Mouse (Mus musculus) left cerebral cortex, adult 2 months (tissue): ENCODE results near the gene Morf4l2. TPM values are rescaled to one million over a fixed set of nuclear protein-coding genes. Genes with fewer than 3 reads are reported as not detected.

Source experiments
- DNase-seq, 2 experiments: peaks; one replicate each; pipeline ENCODE4 v3.0.0; 2021 to 2022; ENCODE audit warnings: low spot score in 2 of 2, mixed read lengths in 1 of 2; ENCODE audit errors: extremely low spot score in 1 of 2
- H3K27ac ChIP-seq: fragments of 200-600 bp; 2 replicates; pipeline ENCODE4 v1.8.1; 2022
- H3K4me3 ChIP-seq: fragments of 200-600 bp; 2 replicates; pipeline ENCODE4 v1.8.1; 2022
- CTCF ChIP-seq: fragments of 200-600 bp; IDR thresholded peaks from 2 replicates; pipeline ENCODE4 v1.8.1; 2022; ENCODE audit warnings: antibody characterized with exemption, mild to moderate bottlenecking, moderate library complexity
- intact Hi-C: fragments of 180-260 bp; cut with DNase I; formaldehyde crosslinking; loops from one replicate; pipeline ENCODE4 v1.15.1; 2025
- long read RNA-seq, 2 experiments: library from polyadenylated mRNA; stranded (forward); transcript quantifications; one replicate each; pipeline ENCODE4 v2.0.0; 2021; ENCODE audit warnings: borderline mapping rate in 2 of 2
- total RNA-seq, 2 experiments: library from RNA; stranded (reverse); gene quantifications; 2 replicates each; pipeline ENCODE4 v1.2.3; 2021

Morf4l2 gene
- 100 to 1,000 TPM; 325 to 327 TPM for total RNA-seq
- long read RNA-seq, experiment 1, transcript Morf4l2-202 (4 exons, 1,859 nt): minor isoform, 50 of 210 reads
- long read RNA-seq, experiment 1, transcript Morf4l2-215 (3 exons, 1,782 nt): major isoform, 145 of 210 reads
- long read RNA-seq, experiment 1, partial matches to known transcripts: 0 of 210 reads
- long read RNA-seq, experiment 1, other reads (novel, unspliced or antisense): 10 of 210 reads
- long read RNA-seq, experiment 2, transcript Morf4l2-215 (3 exons, 1,782 nt): major isoform, 83 of 124 reads
- long read RNA-seq, experiment 2, transcript Morf4l2-202 (4 exons, 1,859 nt): minor isoform, 29 of 124 reads
- long read RNA-seq, experiment 2, partial matches to known transcripts: 0 of 124 reads
- long read RNA-seq, experiment 2, other reads (novel, unspliced or antisense): 11 of 124 reads

DNA sequence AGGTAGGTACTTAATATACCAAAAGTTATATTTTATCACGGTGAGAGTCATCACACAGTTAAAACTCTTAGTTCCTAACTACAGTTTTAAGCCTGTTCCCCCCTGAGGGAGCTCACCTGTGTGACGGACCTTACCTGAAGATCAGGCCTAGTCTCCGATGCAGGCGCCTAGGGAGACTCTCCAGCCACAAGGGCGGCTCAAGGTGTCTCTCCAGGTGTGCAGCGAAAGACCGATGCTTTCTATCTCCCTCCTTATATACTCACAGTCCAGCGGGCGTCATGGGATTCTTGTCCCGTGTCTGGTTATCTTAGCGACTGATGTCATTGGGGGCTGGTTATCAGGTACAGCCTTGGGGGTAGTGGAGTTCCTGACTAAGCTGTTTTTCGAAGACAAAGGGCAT lies at the start of gene Morf4l2:
TSS of gene Morf4l2 (minus strand) at position 232 of the 400 bp plus-strand sequence.
- intact Hi-C loops: loop anchor here (5.0 kb wide), 3 partner anchors 76 to 274 kb away; no protein-coding TSS in a partner anchor
- DNase-seq: no peak
- H3K4me3 ChIP-seq: peak within 1 kb of the TSS; percentile 60
- H3K27ac ChIP-seq: peak within 1 kb of the TSS; percentile 93
- no peak for TF ChIP-seq CTCF

DNA sequence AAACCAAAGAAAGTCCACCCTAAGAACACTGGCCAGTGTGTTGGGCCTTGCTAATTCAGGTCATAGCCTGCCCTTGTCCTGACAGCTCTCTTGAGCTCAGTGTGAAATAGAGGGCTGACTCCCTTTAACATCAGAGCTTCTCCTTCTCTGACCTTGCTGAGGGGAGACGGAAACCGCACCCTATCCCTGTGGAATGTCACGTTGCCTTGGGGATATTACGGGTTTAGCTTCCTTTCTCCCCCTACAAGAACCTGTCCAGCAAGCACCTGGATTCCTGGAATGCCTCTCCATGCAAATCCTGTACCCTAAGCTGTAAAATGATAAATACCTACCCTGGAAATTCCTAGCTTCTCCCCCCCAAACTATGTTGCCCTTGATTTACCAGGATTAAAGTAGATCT lies 46.0 kb upstream of the Morf4l2 start:
- no peak for DNase-seq
- intact Hi-C loops: no loop called here
- Histone ChIP-seq H3K27ac (no peak overlapping the region), H3K4me3 (no peak overlapping the region)
- TF ChIP-seq CTCF: no peak

DNA sequence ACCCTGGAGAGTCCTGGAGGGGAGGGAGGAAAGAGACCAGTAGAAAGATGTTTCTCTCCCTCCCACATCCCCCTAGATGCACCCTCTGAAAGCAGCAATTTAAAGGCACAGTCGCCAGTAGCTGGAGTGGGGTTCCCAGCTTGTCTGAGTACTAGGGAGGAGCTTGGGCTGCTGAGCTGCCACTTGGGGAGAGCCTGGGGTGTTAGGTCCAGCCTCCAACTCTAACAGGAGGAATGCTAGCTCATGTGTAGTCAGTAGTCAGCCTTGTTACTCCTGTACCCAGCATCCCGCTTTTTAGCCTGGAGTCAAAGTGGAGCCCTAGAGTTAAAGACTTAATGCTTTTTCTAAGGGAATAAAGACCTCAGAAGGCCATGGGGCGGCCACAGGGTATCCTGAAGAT lies 36.6 kb upstream of the Morf4l2 start, which contains the start of gene Glra4:
TSS of gene Glra4 (minus strand) at position 101 of the 400 bp plus-strand sequence.
- Histone ChIP-seq H3K4me3 (no peak within 1 kb of the TSS), H3K27ac (no peak within 1 kb of the TSS)
- no peak for TF ChIP-seq CTCF
- intact Hi-C loops: no loop called here
- DNase-seq: no peak

DNA sequence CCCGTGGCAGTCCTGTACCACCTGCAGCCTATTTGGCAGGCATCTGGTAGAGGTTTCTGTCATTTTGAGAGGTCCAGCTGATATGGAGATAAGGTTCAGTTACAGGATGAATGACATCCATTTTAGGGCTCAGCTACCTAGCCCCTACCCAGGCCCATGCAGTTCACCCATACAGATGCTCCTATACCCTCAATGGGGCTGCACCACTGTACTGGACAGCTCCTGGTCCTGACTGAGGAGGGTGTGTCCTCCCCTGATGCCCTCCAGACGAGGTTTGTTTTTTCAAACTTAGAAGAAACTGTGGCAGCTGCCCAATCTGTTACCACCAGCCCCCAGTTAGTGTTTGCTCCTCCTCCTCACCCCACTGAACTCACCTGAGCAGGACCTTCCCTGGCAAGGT lies 35.8 kb upstream of the Morf4l2 start:
- intact Hi-C loops: no loop called here
- TF ChIP-seq CTCF: no peak
- Histone ChIP-seq H3K27ac (no peak overlapping the region), H3K4me3 (no peak overlapping the region)
- no peak for DNase-seq

DNA sequence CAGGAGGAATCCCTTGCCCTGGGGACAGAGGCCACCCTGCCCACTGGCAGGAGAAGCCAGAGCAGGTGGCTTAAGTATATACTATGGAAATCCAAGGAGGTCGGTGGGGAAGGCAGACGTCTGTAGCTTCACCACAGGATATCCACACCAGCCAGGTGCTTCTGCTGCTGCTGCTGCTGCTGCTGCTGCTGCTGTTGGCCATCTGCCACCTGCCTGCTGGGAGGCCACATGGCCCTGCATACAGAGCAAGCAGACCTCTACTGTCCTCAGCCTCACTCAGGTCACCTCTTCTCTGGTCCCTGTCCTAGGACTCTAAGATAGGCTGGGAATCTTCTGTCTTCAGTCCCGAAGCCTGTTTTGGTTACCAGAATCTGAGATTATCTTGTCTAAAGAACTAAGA lies 34.6 kb upstream of the Morf4l2 start:
- DNase-seq: no peak
- no peak overlapping the region for H3K27ac ChIP-seq
- H3K4me3 ChIP-seq: no peak overlapping the region
- intact Hi-C loops: no loop called here
- TF ChIP-seq CTCF: no peak

DNA sequence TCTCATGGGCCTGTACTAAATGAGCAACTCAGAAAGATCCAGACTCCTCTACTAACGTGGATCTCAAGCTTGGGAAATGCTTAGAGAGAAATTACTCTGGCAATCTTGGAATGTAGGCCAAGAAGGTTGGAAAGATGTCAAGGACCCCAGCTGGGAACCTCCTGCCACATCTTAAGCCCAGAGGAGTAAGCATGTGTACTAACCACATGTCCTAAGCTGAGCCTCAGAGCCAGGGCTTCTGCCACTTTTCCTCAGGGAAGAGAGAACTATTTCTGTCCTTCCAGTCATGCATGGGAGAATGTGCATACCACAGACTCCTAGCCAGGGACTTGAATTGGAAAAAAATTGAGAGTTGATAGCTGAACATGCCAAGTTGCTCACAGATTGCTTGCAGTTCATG lies 29.5 kb upstream of the Morf4l2 start:
- no peak overlapping the region for H3K4me3 ChIP-seq
- no peak for DNase-seq
- TF ChIP-seq CTCF: no peak

DNA sequence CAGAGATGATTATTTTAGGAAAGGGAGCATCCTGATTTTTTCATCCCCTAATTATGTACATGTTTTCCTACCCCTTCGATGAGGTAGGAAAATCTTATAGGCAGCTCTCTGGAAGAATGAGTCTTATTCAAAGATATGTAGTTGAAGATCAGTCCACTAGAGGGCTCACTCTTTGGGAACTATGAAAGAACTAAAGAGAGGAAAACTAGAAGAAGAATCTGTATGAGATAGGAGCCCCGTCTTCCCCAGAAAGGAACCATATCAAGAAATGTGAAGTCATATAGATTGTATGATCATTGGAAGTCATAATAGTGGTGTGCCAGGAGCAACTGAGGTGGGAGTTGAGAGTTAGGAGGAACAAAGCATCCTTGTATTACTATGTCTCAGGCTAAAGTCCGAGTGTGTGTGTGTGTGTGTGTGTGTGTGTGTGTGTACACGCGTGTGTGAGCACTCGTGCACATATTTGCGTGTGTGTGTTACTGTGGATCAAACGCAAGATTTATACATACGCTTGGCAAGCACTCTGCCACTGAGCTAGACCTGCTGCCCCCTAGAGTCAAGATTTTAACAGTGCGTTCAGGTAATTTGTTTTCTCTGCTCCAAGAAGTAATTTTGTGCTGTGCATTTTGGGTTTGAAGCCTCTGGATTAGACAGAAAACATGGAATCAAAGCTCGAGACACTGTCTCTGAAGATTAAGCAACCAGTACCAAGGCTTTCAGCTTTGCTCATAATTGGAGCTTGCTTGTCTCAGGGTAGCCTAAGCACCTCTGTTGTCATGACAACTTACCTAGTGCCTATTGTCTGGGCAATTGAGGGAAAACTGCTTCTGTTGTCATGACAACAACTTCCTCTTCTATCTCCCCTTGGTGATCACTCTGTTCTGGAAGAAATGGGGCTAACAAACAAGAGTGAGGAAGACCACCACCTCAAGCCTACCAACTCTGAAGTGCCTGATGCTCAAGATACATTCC lies 17.9 kb upstream of the Morf4l2 start:
- intact Hi-C loops: loop anchor here (1.0 kb wide), 1 partner anchor 58 kb away; no protein-coding TSS in a partner anchor
- TF ChIP-seq CTCF: peak; percentile 57
- no peak overlapping the region for H3K27ac ChIP-seq
- H3K4me3 ChIP-seq: no peak overlapping the region
- DNase-seq: no peak

More for the DNA sequence above, 29.5 kb upstream of the Morf4l2 start:
- H3K27ac ChIP-seq: no peak overlapping the region
- intact Hi-C loops: no loop called here

DNA sequence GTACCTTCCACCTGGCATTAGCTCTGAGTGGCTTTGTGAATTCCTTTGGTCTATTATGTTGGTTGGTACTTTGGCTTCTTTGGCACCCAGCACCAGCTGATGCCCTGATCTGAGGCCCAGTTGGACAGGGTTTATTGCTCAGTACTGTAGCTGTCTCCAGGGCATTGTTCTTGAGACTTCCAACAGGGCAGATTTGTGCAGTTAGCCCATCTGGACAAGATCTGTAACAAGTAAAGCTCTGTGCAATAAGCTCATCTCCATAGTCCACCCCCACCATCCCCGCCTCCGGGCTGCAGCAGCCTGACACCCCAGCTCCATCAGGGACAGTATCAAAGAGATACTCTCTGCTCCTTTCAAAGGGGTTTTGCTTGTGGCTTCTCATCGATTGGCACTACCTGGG lies 12.0 kb upstream of the Morf4l2 start:
- no peak overlapping the region for H3K27ac ChIP-seq
- intact Hi-C loops: no loop called here
- peak in 1 of 2 experiments; percentile 20 for DNase-seq
- TF ChIP-seq CTCF: no peak
- no peak overlapping the region for H3K4me3 ChIP-seq

DNA sequence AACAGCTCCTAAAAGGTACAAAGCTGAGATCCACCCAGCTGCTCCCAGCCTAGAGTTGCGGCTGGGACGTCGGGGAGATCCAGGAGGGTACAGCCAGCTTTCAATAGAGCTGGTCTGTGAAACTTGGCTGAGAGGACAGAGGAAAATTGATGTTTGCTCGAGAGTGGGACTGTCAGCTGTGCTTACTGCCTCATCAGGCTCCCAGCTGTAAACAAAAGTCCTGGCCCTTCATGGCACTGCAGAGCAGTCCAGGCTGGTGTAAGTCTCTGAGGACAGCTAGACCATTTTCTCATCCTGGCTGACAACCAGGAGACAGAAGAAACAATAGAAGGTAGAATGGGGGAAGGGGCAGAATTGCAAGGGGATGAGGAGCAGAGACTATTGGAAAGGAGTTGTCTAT lies 5.8 kb upstream of the Morf4l2 start:
- no peak overlapping the region; the same call in 1 of the 2 replicates for H3K27ac ChIP-seq
- intact Hi-C loops: no loop called here
- no peak for DNase-seq
- no peak for TF ChIP-seq CTCF
- no peak overlapping the region for H3K4me3 ChIP-seq

DNA sequence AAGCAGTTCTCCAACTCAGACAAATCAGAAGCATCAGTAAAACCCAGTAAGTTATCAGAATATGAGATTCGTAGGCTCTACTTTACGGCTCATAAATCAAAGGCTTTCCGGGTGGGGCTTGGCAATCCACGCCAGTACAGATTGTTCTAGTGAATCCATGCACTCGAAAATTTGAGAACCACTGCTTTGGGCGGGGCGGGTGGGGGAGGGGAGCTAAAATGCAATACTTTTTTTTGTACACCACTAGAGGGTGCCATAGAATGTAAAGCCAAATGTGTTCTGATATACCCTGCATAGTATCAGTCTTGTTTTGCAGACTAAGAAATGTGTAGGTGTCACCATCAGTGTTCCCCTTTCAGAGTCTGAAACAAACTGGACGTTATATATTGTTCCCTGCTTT lies 1.2 kb upstream of the Morf4l2 start:
- H3K27ac ChIP-seq: no peak overlapping the region
- no peak for DNase-seq
- H3K4me3 ChIP-seq: no peak overlapping the region
- TF ChIP-seq CTCF: peak; percentile 44
- intact Hi-C loops: loop anchor here (5.0 kb wide), 3 partner anchors 77 to 273 kb away; no protein-coding TSS in a partner anchor

DNA sequence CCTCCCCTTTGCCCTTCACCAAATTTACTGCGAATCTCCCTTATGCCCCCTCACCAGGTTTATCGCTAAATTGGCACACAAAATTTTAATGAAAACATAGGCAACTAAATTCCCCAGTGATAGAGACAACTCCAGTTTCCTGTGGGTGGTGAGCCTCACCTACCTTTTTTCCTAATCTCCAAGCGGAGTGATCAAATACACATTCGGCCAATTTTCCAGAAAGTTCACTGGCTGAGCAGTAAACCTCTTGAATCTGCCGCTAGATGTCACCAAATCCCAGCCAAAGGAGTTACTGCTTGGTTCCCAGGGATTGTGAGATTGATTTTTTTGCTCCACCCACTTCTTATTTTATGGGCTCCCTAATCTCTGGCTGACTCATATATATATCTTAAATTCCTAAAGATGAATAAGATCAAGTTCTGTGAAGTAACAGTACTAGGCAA lies 808 bp downstream of the Morf4l2 start:
- H3K27ac ChIP-seq: peak overlapping the region; percentile 93
- peak; percentile 25 to 55 for DNase-seq
- intact Hi-C loops: loop anchor here (1.0 to 5.0 kb wide), 4 partner anchors 75 to 275 kb away; no protein-coding TSS in a partner anchor
- H3K4me3 ChIP-seq: peak overlapping the region; percentile 60
- TF ChIP-seq CTCF: peak; percentile 67

DNA sequence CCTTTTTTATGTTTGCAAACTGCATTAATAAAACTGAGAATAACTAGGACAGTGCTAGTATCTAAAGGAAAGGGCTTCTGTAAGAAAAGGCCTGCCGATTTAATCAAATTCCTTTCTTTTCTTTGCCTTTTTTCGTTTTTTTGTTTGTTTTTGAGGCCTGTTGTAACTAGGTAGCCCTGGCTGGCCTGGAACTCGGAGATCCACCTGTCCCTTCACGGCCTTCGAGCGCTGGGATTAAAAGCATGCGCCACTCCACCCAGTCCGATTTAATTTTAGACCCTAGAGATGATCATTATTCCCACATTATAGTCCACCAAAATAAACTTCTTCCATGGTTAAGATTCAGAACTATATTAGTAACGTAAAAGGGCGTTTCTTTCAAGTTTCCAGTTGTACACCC lies 1.2 kb downstream of the Morf4l2 start:
- no peak for DNase-seq
- no peak for TF ChIP-seq CTCF
- intact Hi-C loops: loop anchor here (1.0 to 5.0 kb wide), 4 partner anchors 75 to 275 kb away; no protein-coding TSS in a partner anchor
- H3K27ac ChIP-seq: peak overlapping the region; percentile 93
- peak overlapping the region; percentile 60 for H3K4me3 ChIP-seq
